Mouse (Mus musculus) Patski (cell line): ENCODE measurements around the gene Rapgef3. TPM values are rescaled to one million over a fixed set of nuclear protein-coding genes. Genes with fewer than 3 reads are reported as not detected.
A peak's percentile ranks its signal among the peaks of the same experiment; 100 is the strongest.

Experiments
- ATAC-seq: fragments of 100-300 bp; one replicate; pipeline ENCODE4 v1.8.0; 2021
- CTCF ChIA-PET: fragments of 350-600 bp; sonication (Branson Sonifier 250); formaldehyde crosslinking; loops from one replicate; lab custom pipeline; 2022; ENCODE audit warnings: inconsistent platforms; lab: Charles Lee
- POLR2A ChIA-PET: fragments of 350-600 bp; sonication (Branson Sonifier 250); formaldehyde crosslinking; loops from one replicate; lab custom pipeline; 2022; ENCODE audit warnings: antibody characterized with exemption, inconsistent platforms; lab: Charles Lee
- DNase-seq: peaks from one replicate; pipeline ENCODE4 v3.0.0-alpha.2; 2011; ENCODE audit warnings: low read depth, low spot score
- H3K27me3 ChIP-seq: fragments of 371-371 bp; one replicate; pipeline ENCODE4 v1.5.1; 2021
- CTCF ChIP-seq: fragments of 100-300 bp; IDR thresholded peaks from one replicate; pipeline ENCODE4 v1.5.1; 2021
- in situ Hi-C: fragments of 300-500 bp; cut with MboI; formaldehyde crosslinking; loops from 3 replicates; pipeline ENCODE4 v1.11.1; 2018; ENCODE audit warnings: low pct_unique_long_range_greater_than_20kb, mixed read lengths
- polyA plus RNA-seq: library from polyadenylated mRNA; unstranded; gene quantifications from one replicate; pipeline ENCODE4 v1.2.3, GENCODE M21; 2021

Rapgef3 gene
- polyA plus RNA-seq, 1 experiment from 2014 or later, result 22.4 TPM

- in situ Hi-C loops, result no loop called here
- ChIA-PET POLR2A (no interaction called here), CTCF (interaction anchor here (1.1 kb wide), 1 partner anchor 12 kb away, joined by 3 read pairs; no protein-coding TSS in a partner anchor)
- no peak for DNase-seq
- no peaks in the 10 kb centered on the region for H3K27me3 ChIP-seq
- no peak for TF ChIP-seq CTCF
- no peak for ATAC-seq
Observed at GRCm38 (mm10) chr15:97765090-97765794, 2.5 kb downstream of the Rapgef3 start.

GRCm38 (mm10) chr15:97764532-97764931 lies 3.2 kb downstream of the Rapgef3 start:
- ChIA-PET CTCF (interaction anchor here (1.1 to 1.3 kb wide), 2 partner anchors 11 to 14 kb away, joined by 3 read pairs; no protein-coding TSS in a partner anchor), POLR2A (interaction anchor here (0.5 to 0.9 kb wide), 2 partner anchors 31 to 49 kb away, joined by 3 read pairs; no protein-coding TSS in a partner anchor)
- no peaks in the 10 kb centered on the region for H3K27me3 ChIP-seq
- DNase-seq (no peak), ATAC-seq (no peak)
- in situ Hi-C loops, result no loop called here
- TF ChIP-seq CTCF, result no peak

GRCm38 (mm10) chr15:97763256-97764049 lies 4.3 kb downstream of the Rapgef3 start:
- POLR2A ChIA-PET, result no interaction called here
- ATAC-seq (no peak), DNase-seq (no peak)
- TF ChIP-seq CTCF, result no peak
- H3K27me3 ChIP-seq, result no peaks in the 10 kb centered on the region
- CTCF ChIA-PET, result interaction anchor here (1.3 kb wide), 1 partner anchor 13 kb away, joined by 3 read pairs; no protein-coding TSS in a partner anchor
- in situ Hi-C loops, result no loop called here

GRCm38 (mm10) chr15:97762733-97763132 lies 5.0 kb downstream of the Rapgef3 start:
- POLR2A ChIA-PET, result no interaction called here
- DNase-seq (no peak), ATAC-seq (no peak)
- in situ Hi-C loops, result no loop called here
- H3K27me3 ChIP-seq, result no peaks in the 10 kb centered on the region
- TF ChIP-seq CTCF, result no peak
- CTCF ChIA-PET, result no interaction called here

- POLR2A ChIA-PET, result no interaction called here
- TF ChIP-seq CTCF, result no peak
- in situ Hi-C loops, result no loop called here
- no peak for ATAC-seq
- no peaks in the 10 kb centered on the region for H3K27me3 ChIP-seq
- CTCF ChIA-PET, result interaction anchor here (0.7 to 1.1 kb wide), 4 partner anchors 9 to 89 kb away, joined by 3 read pairs; no protein-coding TSS in a partner anchor
- DNase-seq, result no peak
Observed at GRCm38 (mm10) chr15:97761438-97761837, 6.3 kb downstream of the Rapgef3 start.

- ATAC-seq (no peak), DNase-seq (no peak)
- no peaks in the 10 kb centered on the region for H3K27me3 ChIP-seq
- no peak for TF ChIP-seq CTCF
- ChIA-PET CTCF (interaction anchor here (1.0 to 1.1 kb wide), 2 partner anchors 15 to 90 kb away, joined by 3 read pairs; no protein-coding TSS in a partner anchor), POLR2A (no interaction called here)
- in situ Hi-C loops, result no loop called here
Observed at GRCm38 (mm10) chr15:97760952-97761351, 6.8 kb downstream of the Rapgef3 start.

GRCm38 (mm10) chr15:97760006-97760405 lies 7.8 kb downstream of the Rapgef3 start:
- TF ChIP-seq CTCF, result no peak
- ATAC-seq (no peak), DNase-seq (no peak)
- ChIA-PET POLR2A (no interaction called here), CTCF (interaction anchor here (0.9 kb wide), 1 partner anchor 15 kb away, joined by 3 read pairs; no protein-coding TSS in a partner anchor)
- no peaks in the 10 kb centered on the region for H3K27me3 ChIP-seq
- in situ Hi-C loops, result no loop called here

- DNase-seq, result no peak
- no peaks in the 10 kb centered on the region for H3K27me3 ChIP-seq
- no peak for TF ChIP-seq CTCF
- ATAC-seq, result peak; percentile 32
- CTCF ChIA-PET, result no interaction called here
- in situ Hi-C loops, result no loop called here
- POLR2A ChIA-PET, result interaction anchor here (1.4 kb wide), 1 partner anchor 26 kb away, joined by 4 read pairs; no protein-coding TSS in a partner anchor
Observed at GRCm38 (mm10) chr15:97755361-97755760, 12.4 kb downstream of the Rapgef3 start.

- ATAC-seq, result no peak
- POLR2A ChIA-PET, result interaction anchor here (0.6 to 1.4 kb wide), 3 partner anchors 19 to 25 kb away, joined by 3 to 4 read pairs (median 3); no protein-coding TSS in a partner anchor
- no peak for TF ChIP-seq CTCF
- in situ Hi-C loops, result no loop called here
- CTCF ChIA-PET, result no interaction called here
- no peak for DNase-seq
- H3K27me3 ChIP-seq, result no peaks in the 10 kb centered on the region
Observed at GRCm38 (mm10) chr15:97754476-97754875, 13.3 kb downstream of the Rapgef3 start.

- ChIA-PET CTCF (interaction anchor here (0.8 to 3.1 kb wide), 5 partner anchors 9 to 31 kb away, joined by 3 to 14 read pairs (median 3); partner anchors contain the start of gene Rapgef3), POLR2A (no interaction called here)
- no peaks in the 10 kb centered on the region for H3K27me3 ChIP-seq
- TF ChIP-seq CTCF, result no peak
- ATAC-seq (no peak), DNase-seq (no peak)
- in situ Hi-C loops, result no loop called here
Observed at GRCm38 (mm10) chr15:97752491-97752890, 15.3 kb downstream of the Rapgef3 start.
